Mouse (Mus musculus): Measurements from ENCODE around the gene Fam53b. TPM values are rescaled to one million over a fixed set of nuclear protein-coding genes. Genes with fewer than 3 reads are reported as not detected.

Gene Fam53b
- polyA plus RNA-seq, 1 experiment: 79.4 TPM

GRCm38 (mm10) chr7:132781130-132781814 lies 32.4 kb downstream of the Fam53b start:
- TF ChIP-seq POLR2A (IDR thresholded peaks at IDR 0.05; ENCODE audit: borderline replicate concordance, extremely low read depth, low read depth, low read length) (no peak), CTCF (IDR thresholded peaks at IDR 0.05; ENCODE audit: insufficient read depth, low read length) (no peak)
- Histone ChIP-seq H3K4me1 (ENCODE audit: control insufficient read depth, insufficient read depth, low read length) (peaks cover 44% of the 10 kb centered on the region), H3K4me3 (replicated peaks; ENCODE audit: extremely low read depth, low read depth, low read length) (no peak overlapping the region)
- 34% methylated on average over 7 of the region's 7 CpGs for WGBS
- DNase-seq: no peak

- DNase-seq: peak; percentile 43
- no peak for TF ChIP-seq POLR2A (IDR thresholded peaks at IDR 0.05; ENCODE audit: borderline replicate concordance, extremely low read depth, low read depth, low read length)
- 0 out of 2 replicates have a peak, but pooled peaks have one; percentile 7 for TF ChIP-seq CTCF (IDR thresholded peaks at IDR 0.05; ENCODE audit: insufficient read depth, low read length)
- Histone ChIP-seq H3K4me1 (ENCODE audit: control insufficient read depth, insufficient read depth, low read length) (peaks cover 39% of the 10 kb centered on the region), H3K4me3 (replicated peaks; ENCODE audit: extremely low read depth, low read depth, low read length) (no peak overlapping the region)
- WGBS: 21% methylated on average over 4 of the region's 4 CpGs
These were observed 33.1 kb downstream of the Fam53b start for GRCm38 (mm10) chr7:132780611-132781010.

GRCm38 (mm10) chr7:132778630-132779029 lies 35.1 kb downstream of the Fam53b start:
- peaks cover 31% of the 10 kb centered on the region for H3K4me1 ChIP-seq (ENCODE audit: control insufficient read depth, insufficient read depth, low read length)
- 70% methylated on average over 13 of the region's 13 CpGs for WGBS
- peak; percentile 7 for DNase-seq
- H3K4me3 ChIP-seq (replicated peaks; ENCODE audit: extremely low read depth, low read depth, low read length): no peak overlapping the region
- no peak for TF ChIP-seq CTCF (IDR thresholded peaks at IDR 0.05; ENCODE audit: insufficient read depth, low read length)
- TF ChIP-seq POLR2A (IDR thresholded peaks at IDR 0.05; ENCODE audit: borderline replicate concordance, extremely low read depth, low read depth, low read length): no peak

GRCm38 (mm10) chr7:132777728-132778453 lies 35.8 kb downstream of the Fam53b start:
- WGBS: 88% methylated on average over 1 of the region's 1 CpGs
- H3K4me1 ChIP-seq (ENCODE audit: control insufficient read depth, insufficient read depth, low read length): peaks cover 31% of the 10 kb centered on the region
- TF ChIP-seq POLR2A (IDR thresholded peaks at IDR 0.05; ENCODE audit: borderline replicate concordance, extremely low read depth, low read depth, low read length): no peak
- TF ChIP-seq CTCF (IDR thresholded peaks at IDR 0.05; ENCODE audit: insufficient read depth, low read length): no peak
- DNase-seq: peak; percentile 6
- H3K4me3 ChIP-seq (replicated peaks; ENCODE audit: extremely low read depth, low read depth, low read length): no peak overlapping the region

GRCm38 (mm10) chr7:132777117-132777516 lies 36.6 kb downstream of the Fam53b start:
- Histone ChIP-seq H3K4me1 (ENCODE audit: control insufficient read depth, insufficient read depth, low read length) (peaks cover 31% of the 10 kb centered on the region), H3K4me3 (replicated peaks; ENCODE audit: extremely low read depth, low read depth, low read length) (no peak overlapping the region)
- WGBS: 76% methylated on average over 7 of the region's 7 CpGs
- TF ChIP-seq POLR2A (IDR thresholded peaks at IDR 0.05; ENCODE audit: borderline replicate concordance, extremely low read depth, low read depth, low read length) (no peak), CTCF (IDR thresholded peaks at IDR 0.05; ENCODE audit: insufficient read depth, low read length) (no peak)
- DNase-seq: peak; percentile 18

- H3K4me1 ChIP-seq (ENCODE audit: control insufficient read depth, insufficient read depth, low read length): peaks cover 28% of the 10 kb centered on the region
- 57% methylated on average over 7 of the region's 7 CpGs for WGBS
- no peak overlapping the region for H3K4me3 ChIP-seq (replicated peaks; ENCODE audit: extremely low read depth, low read depth, low read length)
- no peak for TF ChIP-seq CTCF (IDR thresholded peaks at IDR 0.05; ENCODE audit: insufficient read depth, low read length)
- no peak for TF ChIP-seq POLR2A (IDR thresholded peaks at IDR 0.05; ENCODE audit: borderline replicate concordance, extremely low read depth, low read depth, low read length)
- peak; percentile 33 for DNase-seq
These were observed 37.2 kb downstream of the Fam53b start for GRCm38 (mm10) chr7:132776338-132777111.

- 83% methylated on average over 10 of the region's 10 CpGs for WGBS
- TF ChIP-seq CTCF (IDR thresholded peaks at IDR 0.05; ENCODE audit: insufficient read depth, low read length): no peak
- TF ChIP-seq POLR2A (IDR thresholded peaks at IDR 0.05; ENCODE audit: borderline replicate concordance, extremely low read depth, low read depth, low read length): no peak
- no peak overlapping the region for H3K4me3 ChIP-seq (replicated peaks; ENCODE audit: extremely low read depth, low read depth, low read length)
- H3K4me1 ChIP-seq (ENCODE audit: control insufficient read depth, insufficient read depth, low read length): peaks cover 24% of the 10 kb centered on the region
- DNase-seq: no peak
These were observed 37.8 kb downstream of the Fam53b start for GRCm38 (mm10) chr7:132775922-132776321.

GRCm38 (mm10) chr7:132775333-132775732 lies 38.4 kb downstream of the Fam53b start:
- Histone ChIP-seq H3K4me3 (replicated peaks; ENCODE audit: extremely low read depth, low read depth, low read length) (no peak overlapping the region), H3K4me1 (ENCODE audit: control insufficient read depth, insufficient read depth, low read length) (peaks cover 21% of the 10 kb centered on the region)
- TF ChIP-seq CTCF (IDR thresholded peaks at IDR 0.05; ENCODE audit: insufficient read depth, low read length) (no peak), POLR2A (IDR thresholded peaks at IDR 0.05; ENCODE audit: borderline replicate concordance, extremely low read depth, low read depth, low read length) (no peak)
- 58% methylated on average over 5 of the region's 5 CpGs for WGBS
- DNase-seq: peak; percentile 19

GRCm38 (mm10) chr7:132773011-132773705 lies 40.5 kb downstream of the Fam53b start:
- no peak for DNase-seq
- TF ChIP-seq POLR2A (IDR thresholded peaks at IDR 0.05; ENCODE audit: borderline replicate concordance, extremely low read depth, low read depth, low read length) (no peak), CTCF (IDR thresholded peaks at IDR 0.05; ENCODE audit: insufficient read depth, low read length) (no peak)
- 76% methylated on average over 7 of the region's 7 CpGs for WGBS
- Histone ChIP-seq H3K4me1 (ENCODE audit: control insufficient read depth, insufficient read depth, low read length) (peaks cover 25% of the 10 kb centered on the region), H3K4me3 (replicated peaks; ENCODE audit: extremely low read depth, low read depth, low read length) (no peak overlapping the region)

Data from lung, adult 2 months (tissue).